Mouse (Mus musculus) c-Kit-positive CD71-positive TER-119-positive erythroid progenitor cells, embryonic 14.5 days (primary cell): ENCODE results near the gene Foxf2.

Experiments
- DNase-seq: peaks from one replicate; pipeline ENCODE4 v3.0.0-alpha.2; 2013; ENCODE audit warnings: low spot score

The Foxf2 gene

GRCm38 (mm10) chr13:31625333-31626101 lies at the start of gene Foxf2:
TSS of gene Foxf2 (plus strand) at chr13:31625816.
- no peak for DNase-seq

- DNase-seq = no peak
Measured at GRCm38 (mm10) chr13:31576696-31577095, 48.9 kb upstream of the Foxf2 start.

- DNase-seq = no peak
Measured at GRCm38 (mm10) chr13:31577576-31577975, 48.0 kb upstream of the Foxf2 start.

GRCm38 (mm10) chr13:31578389-31578788 lies 47.2 kb upstream of the Foxf2 start:
- no peak for DNase-seq

- DNase-seq = no peak
Measured at GRCm38 (mm10) chr13:31579866-31580265, 45.8 kb upstream of the Foxf2 start.

- DNase-seq = no peak
Measured at GRCm38 (mm10) chr13:31587341-31587740, 38.3 kb upstream of the Foxf2 start.

GRCm38 (mm10) chr13:31599576-31599975 lies 26.0 kb upstream of the Foxf2 start:
- DNase-seq = no peak

GRCm38 (mm10) chr13:31603964-31604363 lies 21.7 kb upstream of the Foxf2 start:
- DNase-seq = no peak

- no peak for DNase-seq
Measured at GRCm38 (mm10) chr13:31614724-31615465, 10.7 kb upstream of the Foxf2 start.

GRCm38 (mm10) chr13:31615561-31616165 lies 10.0 kb upstream of the Foxf2 start:
- DNase-seq = no peak

GRCm38 (mm10) chr13:31618001-31618400 lies 7.6 kb upstream of the Foxf2 start:
- no peak for DNase-seq

- DNase-seq = no peak
Measured at GRCm38 (mm10) chr13:31618416-31618815, 7.2 kb upstream of the Foxf2 start.

- DNase-seq = no peak
Measured at GRCm38 (mm10) chr13:31618919-31619655, 6.5 kb upstream of the Foxf2 start.

- no peak for DNase-seq
Measured at GRCm38 (mm10) chr13:31619826-31620498, 5.7 kb upstream of the Foxf2 start.

GRCm38 (mm10) chr13:31620499-31620847 lies 5.1 kb upstream of the Foxf2 start:
- no peak for DNase-seq

- DNase-seq = no peak
Measured at GRCm38 (mm10) chr13:31620937-31621336, 4.7 kb upstream of the Foxf2 start.

- DNase-seq = no peak
Measured at GRCm38 (mm10) chr13:31621741-31622140, 3.9 kb upstream of the Foxf2 start.

- DNase-seq = no peak
Measured at GRCm38 (mm10) chr13:31622371-31622770, 3.2 kb upstream of the Foxf2 start.

- no peak for DNase-seq
Measured at GRCm38 (mm10) chr13:31623291-31623690, 2.3 kb upstream of the Foxf2 start.

- DNase-seq = no peak
Measured at GRCm38 (mm10) chr13:31623906-31624860, 1.4 kb upstream of the Foxf2 start.

- DNase-seq = no peak
Measured at GRCm38 (mm10) chr13:31624966-31625332, 667 bp upstream of the Foxf2 start.
